Mouse (Mus musculus) heart, adult 2 months (tissue): ENCODE results near the gene Cbl.
"Not testable (repeated sequence)": the region's sequence is repeated elsewhere in the genome, so short reads cannot be mapped to it uniquely, and the experiment has no call there.

ENCODE experiments used
- CTCF ChIP-seq: fragments of 200-600 bp; IDR thresholded peaks from 2 replicates; pipeline ENCODE4 v1.8.1; 2022; ENCODE audit warnings: antibody characterized with exemption, mild to moderate bottlenecking, moderate library complexity
- POLR2A ChIP-seq: fragments of 200-500 bp; IDR thresholded peaks from 2 replicates; pipeline ENCODE4 v1.6.1; 2011; ENCODE audit warnings: mild to moderate bottlenecking, low read depth, low read length, control low read depth; ENCODE audit not compliant: insufficient read depth

DNA sequence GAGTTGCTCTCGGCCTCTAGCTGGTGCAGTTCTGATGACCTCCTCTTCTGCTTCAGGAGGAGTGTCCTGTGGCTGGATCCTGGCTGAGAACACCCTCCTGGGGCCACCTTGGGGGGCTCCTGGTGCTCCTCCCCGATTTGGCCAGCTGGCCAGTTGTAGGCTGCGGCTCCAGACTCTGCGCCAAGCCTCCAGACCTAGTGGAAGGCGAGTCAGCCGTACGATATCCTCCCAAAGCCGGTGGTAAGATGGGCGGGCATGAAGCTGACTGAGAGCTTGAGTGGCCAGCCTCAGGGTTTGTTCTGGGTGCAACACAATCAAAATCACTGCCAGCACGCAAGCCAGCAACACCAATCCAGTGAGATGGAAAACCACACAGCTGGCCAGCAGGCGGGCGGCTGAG lies 121.9 kb downstream of the Cbl start:
- not testable (repeated sequence) for TF ChIP-seq POLR2A, CTCF
